Mouse (Mus musculus) MEL (cell line): ENCODE measurements around the gene Eif2ak3. TPM values are rescaled to one million over a fixed set of nuclear protein-coding genes. Genes with fewer than 3 reads are reported as not detected.

Experiments
- DNase-seq: peaks from one replicate; pipeline ENCODE4 v3.0.0; 2011; ENCODE audit warnings: low read depth, low spot score
- H3K27ac ChIP-seq: 2 replicates; pipeline ENCODE4 v1.5.1; 2012; ENCODE audit warnings: low read depth, mild to moderate bottlenecking, control low read depth, low read length, moderate library complexity; ENCODE audit not compliant: control insufficient read depth
- H3K27me3 ChIP-seq, 2 experiments: fragments of 150-350 bp in 1 of 2; sonication (generic) in 1 of 2; 2 replicates each; pipeline ENCODE4 v1.6.1; 2012; ENCODE audit warnings: low read length in 2 of 2, mild to moderate bottlenecking in 2 of 2, improper control_type of control experiment in 1 of 2, moderate library complexity in 1 of 2; ENCODE audit not compliant: insufficient read depth in 2 of 2, control insufficient read depth in 1 of 2
- H3K36me3 ChIP-seq, 2 experiments: 2 replicates each; pipeline ENCODE4 v1.6.1; 2012 to 2014; ENCODE audit warnings: low read length in 2 of 2, improper control_type of control experiment in 1 of 2, inconsistent platforms in 1 of 2, mild to moderate bottlenecking in 1 of 2; ENCODE audit not compliant: insufficient read depth in 2 of 2, control insufficient read depth in 1 of 2
- H3K4me1 ChIP-seq, 2 experiments: fragments of 150-350 bp in 1 of 2; sonication (generic) in 1 of 2; 2 replicates each; pipeline ENCODE4 v1.6.1; 2012; ENCODE audit warnings: low read length in 2 of 2, improper control_type of control experiment in 1 of 2, mild to moderate bottlenecking in 1 of 2; ENCODE audit not compliant: insufficient read depth in 2 of 2, control insufficient read depth in 1 of 2
- H3K4me3 ChIP-seq, 2 experiments: fragments of 150-350 bp in 1 of 2; sonication (generic) in 1 of 2; 2 replicates each; pipeline ENCODE4 v1.5.1; 2012; ENCODE audit warnings: low read depth in 2 of 2, low read length in 2 of 2, mild to moderate bottlenecking in 2 of 2, moderate library complexity in 2 of 2, control low read depth in 1 of 2, improper control_type of control experiment in 1 of 2; ENCODE audit not compliant: control insufficient read depth in 1 of 2, insufficient read depth in 1 of 2
- H3K79me2 ChIP-seq: 2 replicates; pipeline ENCODE4 v1.6.1; 2012; ENCODE audit warnings: mild to moderate bottlenecking, low read length, moderate library complexity; ENCODE audit not compliant: control insufficient read depth, poor library complexity, insufficient read depth
- H3K9ac ChIP-seq: 2 replicates; pipeline ENCODE4 v1.6.1; 2012; ENCODE audit warnings: low read depth, mild to moderate bottlenecking, control low read depth, low read length, moderate library complexity; ENCODE audit not compliant: control insufficient read depth, poor library complexity, severe bottlenecking
- H3K9me3 ChIP-seq: fragments of 150-350 bp; sonication (generic); replicated peaks from 2 replicates; pipeline ENCODE4 v1.6.1; 2012; ENCODE audit warnings: mild to moderate bottlenecking, low read length, improper control_type of control experiment, moderate library complexity; ENCODE audit not compliant: insufficient read depth
- BHLHE40 ChIP-seq: IDR thresholded peaks from 2 replicates; pipeline ENCODE4 v1.6.1; 2012; ENCODE audit warnings: low read depth, mild to moderate bottlenecking, inconsistent platforms, low read length, improper control_type of control experiment, borderline replicate concordance
- CHD1 ChIP-seq: IDR thresholded peaks from 2 replicates; pipeline ENCODE4 v1.6.1; 2012; ENCODE audit warnings: low read depth, mild to moderate bottlenecking, inconsistent platforms, low read length, improper control_type of control experiment
- CTCF ChIP-seq, 3 experiments: IDR thresholded peaks in 2 of 3; conservative IDR thresholded peaks in 1 of 3; 2 replicates each; pipeline ENCODE4 v1.5.1; 2011 to 2012; ENCODE audit warnings: low read length in 3 of 3, low read depth in 2 of 3, mild to moderate bottlenecking in 2 of 3, improper control_type of control experiment in 1 of 3, inconsistent platforms in 1 of 3, mixed read lengths in 1 of 3, moderate library complexity in 1 of 3; ENCODE audit not compliant: control insufficient read depth in 1 of 3, insufficient read depth in 1 of 3, poor library complexity in 1 of 3, severe bottlenecking in 1 of 3
- EP300 ChIP-seq, 2 experiments: IDR thresholded peaks; 2 replicates each; pipeline ENCODE4 v1.6.1; 2011; ENCODE audit warnings: improper control_type of control experiment in 2 of 2, low read length in 2 of 2, low read depth in 1 of 2, mild to moderate bottlenecking in 1 of 2
- ETS1 ChIP-seq: IDR thresholded peaks from 2 replicates; pipeline ENCODE4 v1.6.1; 2012; ENCODE audit warnings: low read depth, mild to moderate bottlenecking, inconsistent platforms, low read length, improper control_type of control experiment, moderate library complexity
- GABPA ChIP-seq: IDR thresholded peaks from 2 replicates; pipeline ENCODE4 v1.6.1; 2012; ENCODE audit warnings: low read depth, mild to moderate bottlenecking, inconsistent platforms, low read length, improper control_type of control experiment, moderate library complexity
- HCFC1 ChIP-seq: IDR thresholded peaks from 2 replicates; pipeline ENCODE4 v1.6.1; 2012; ENCODE audit warnings: low read depth, mild to moderate bottlenecking, inconsistent platforms, low read length, improper control_type of control experiment, moderate library complexity
- MAFK ChIP-seq: IDR thresholded peaks from 2 replicates; pipeline ENCODE4 v1.6.1; 2011; ENCODE audit warnings: low read depth, mild to moderate bottlenecking, low read length, improper control_type of control experiment, borderline replicate concordance
- MEF2A ChIP-seq: IDR thresholded peaks from 2 replicates; pipeline ENCODE4 v1.6.1; 2014; ENCODE audit warnings: low read depth, mild to moderate bottlenecking, inconsistent platforms, low read length, improper control_type of control experiment; ENCODE audit not compliant: poor library complexity, insufficient replicate concordance, severe bottlenecking; ENCODE audit errors: extremely low read depth
- MYB ChIP-seq: IDR thresholded peaks from 2 replicates; pipeline ENCODE4 v1.6.1; 2011; ENCODE audit warnings: mild to moderate bottlenecking, low read depth, low read length, improper control_type of control experiment
- NELFE ChIP-seq: IDR thresholded peaks from 2 replicates; pipeline ENCODE4 v1.6.1; 2011; ENCODE audit warnings: low read depth, low read length, improper control_type of control experiment
- NRF1 ChIP-seq: IDR thresholded peaks from 2 replicates; pipeline ENCODE4 v1.6.1; 2014; ENCODE audit warnings: low read depth, mild to moderate bottlenecking, inconsistent platforms, low read length, improper control_type of control experiment, moderate library complexity; ENCODE audit not compliant: poor library complexity, insufficient read depth, severe bottlenecking
- POLR2AphosphoS2 ChIP-seq: IDR thresholded peaks from 2 replicates; pipeline ENCODE4 v1.6.1; 2011; ENCODE audit warnings: low read length, improper control_type of control experiment
- RAD21 ChIP-seq: IDR thresholded peaks from 2 replicates; pipeline ENCODE4 v1.6.1; 2011; ENCODE audit warnings: mild to moderate bottlenecking, low read depth, low read length, improper control_type of control experiment
- RCOR1 ChIP-seq: IDR thresholded peaks from 2 replicates; pipeline ENCODE4 v1.6.1; 2012; ENCODE audit warnings: low read depth, mild to moderate bottlenecking, inconsistent platforms, low read length, improper control_type of control experiment
- SIN3A ChIP-seq: IDR thresholded peaks from 2 replicates; pipeline ENCODE4 v1.6.1; 2012; ENCODE audit warnings: low read length, improper control_type of control experiment, inconsistent platforms
- SMC3 ChIP-seq: IDR thresholded peaks from 2 replicates; pipeline ENCODE4 v1.6.1; 2011; ENCODE audit warnings: low read depth, low read length, improper control_type of control experiment
- TAL1 ChIP-seq: IDR thresholded peaks from 2 replicates; pipeline ENCODE4 v1.6.1; 2012; ENCODE audit warnings: mild to moderate bottlenecking, inconsistent platforms, low read length, moderate library complexity, mixed read lengths
- UBTF ChIP-seq: IDR thresholded peaks from 2 replicates; pipeline ENCODE4 v1.6.1; 2012; ENCODE audit warnings: low read depth, mild to moderate bottlenecking, inconsistent platforms, low read length, improper control_type of control experiment, moderate library complexity, borderline replicate concordance; ENCODE audit not compliant: insufficient read depth
- polyA plus RNA-seq, 2 experiments: library from polyadenylated mRNA; stranded (reverse) in 1 of 2; unstranded in 1 of 2; fragments of >175 nt in 1 of 2; fragments of >200 nt in 1 of 2; gene quantifications; 2 replicates each; pipeline versions ENCODE4 v1.2.1 to v1.2.4; 2012; ENCODE audit warnings: low replicate concordance in 2 of 2, low read depth in 1 of 2; ENCODE audit not compliant: insufficient read length in 2 of 2, insufficient read depth in 1 of 2, missing spikeins in 1 of 2
- total RNA-seq: library from RNA; depleted of rRNA; stranded (reverse); fragments of 300-350 nt; gene quantifications from 2 replicates; pipeline ENCODE4 v1.2.3, GENCODE M21; 2012

Eif2ak3 gene
- total and polyA plus RNA-seq, 3 experiments, result 9.1 to 9.9 TPM; not detected in 1

GRCm38 (mm10) chr6:70880714-70881304, 36.5 kb downstream of the Eif2ak3 start (continued):
- TF ChIP-seq EP300 (IDR thresholded peaks at IDR 0.05; ENCODE audit: low read depth in 1 of 2, low read length in 2 of 2) (no peak), RCOR1 (no peak), MYB (no peak), NELFE (0 out of 2 replicates have a peak, but pooled peaks have one; percentile 4), CTCF (IDR thresholded peaks at IDR 0.05 in 2 of 3, conservative IDR thresholded peaks at IDR 0.05 in 1 of 3; ENCODE audit: control insufficient read depth in 1 of 3, insufficient read depth in 1 of 3, low read depth in 2 of 3, low read length in 3 of 3, poor library complexity in 1 of 3, severe bottlenecking in 1 of 3) (peak; percentile 72 to 92 (median 84)), CHD1 (no peak), UBTF (no peak), ETS1 (no peak), RAD21 (peak; percentile 83), GABPA (no peak), MAFK (no peak), SMC3 (peak; percentile 83), HCFC1 (no peak), MEF2A (no peak), BHLHE40 (no peak)

GRCm38 (mm10) chr6:70887993-70888392, 43.7 kb downstream of the Eif2ak3 start:
- no peak for TF ChIP-seq NRF1
- TF ChIP-seq ETS1, result no peak
- TF ChIP-seq POLR2AphosphoS2, result no peak
- TF ChIP-seq SIN3A, result no peak
- TF ChIP-seq RAD21, result no peak
- TF ChIP-seq TAL1, result no peak
- no peak for TF ChIP-seq SMC3
- TF ChIP-seq MAFK, result no peak
- no peak overlapping the region for H3K9ac ChIP-seq
- H3K36me3 ChIP-seq, result no peaks in the 10 kb centered on the region; a peak in 2 of 4 replicates
- no peaks in the 10 kb centered on the region for H3K4me1 ChIP-seq
- H3K4me3 ChIP-seq, result no peak overlapping the region
- no peaks in the 10 kb centered on the region for H3K27me3 ChIP-seq
- DNase-seq, result no peak
- H3K27ac ChIP-seq, result no peak overlapping the region
- no peaks in the 10 kb centered on the region for H3K79me2 ChIP-seq
- H3K9me3 ChIP-seq, result no peaks in the 10 kb centered on the region
